Mouse (Mus musculus) limb, embryonic 14.5 days (tissue): Measurements from ENCODE around the gene Mad2l1bp. TPM values are rescaled to one million over a fixed set of nuclear protein-coding genes. Genes with fewer than 3 reads are reported as not detected.

Source experiments
- ATAC-seq: fragments of 200-750 bp; cut with Nextera tagmentation; 2 replicates; pipeline ENCODE4 v1.8.0; 2017; ENCODE audit warnings: low read depth, moderate number of reproducible peaks, moderate TSS enrichment; ENCODE audit not compliant: low FRiP score
- DNase-seq: peaks from one replicate; pipeline ENCODE4 v3.0.0-alpha.2; 2015; ENCODE audit warnings: low spot score
- H3K27ac ChIP-seq: fragments of 300-500 bp; sonication (generic); replicated peaks from 2 replicates; pipeline ENCODE4 v1.5.1; 2014; ENCODE audit warnings: low read depth, mild to moderate bottlenecking, low read length, moderate library complexity, mixed read lengths
- H3K27me3 ChIP-seq: fragments of 300-500 bp; sonication (generic); 2 replicates; pipeline ENCODE4 v1.6.1; 2014; ENCODE audit warnings: low read length, mixed read lengths; ENCODE audit not compliant: control insufficient read depth, insufficient read depth
- H3K36me3 ChIP-seq: fragments of 300-500 bp; sonication (generic); 2 replicates; pipeline ENCODE4 v1.6.1; 2014; ENCODE audit warnings: mild to moderate bottlenecking, low read length, moderate library complexity, mixed read lengths; ENCODE audit not compliant: control insufficient read depth, insufficient read depth
- H3K4me1 ChIP-seq: fragments of 300-500 bp; sonication (generic); 2 replicates; pipeline ENCODE4 v1.6.1; 2014; ENCODE audit warnings: antibody characterized with exemption, low read length, mixed read lengths; ENCODE audit not compliant: control insufficient read depth, insufficient read depth
- H3K4me2 ChIP-seq: fragments of 300-500 bp; sonication (generic); replicated peaks from 2 replicates; pipeline ENCODE4 v1.6.1; 2014; ENCODE audit warnings: low read depth, mild to moderate bottlenecking, low read length, moderate library complexity; ENCODE audit not compliant: severe bottlenecking
- H3K4me3 ChIP-seq: fragments of 300-500 bp; sonication (generic); replicated peaks from 2 replicates; pipeline ENCODE4 v1.5.1; 2014; ENCODE audit warnings: low read length
- H3K9ac ChIP-seq: fragments of 300-500 bp; sonication (generic); 2 replicates; pipeline ENCODE4 v1.6.1; 2014; ENCODE audit warnings: mild to moderate bottlenecking, low read depth, low read length, moderate library complexity; ENCODE audit not compliant: severe bottlenecking
- H3K9me3 ChIP-seq: fragments of 300-500 bp; sonication (generic); 2 replicates; pipeline ENCODE4 v1.6.1; 2016; ENCODE audit warnings: low read length; ENCODE audit not compliant: control insufficient read depth
- POLR2A ChIP-seq: fragments of 200-500 bp; IDR thresholded peaks from 2 replicates; pipeline ENCODE4 v1.8.0; 2012; ENCODE audit warnings: inconsistent platforms, mild to moderate bottlenecking, moderate library complexity, borderline replicate concordance; ENCODE audit not compliant: insufficient read depth, insufficient read length; ENCODE audit errors: extremely low read depth
- WGBS: fragments of 180-500 bp; shearing (Covaris S2); extraction: QIAGEN DNeasy Blood & Tissue Kit; methylation state at CpG from one replicate; pipeline ENCODE4 v1.1.7; 2014; 5-methylcytosine and 5-hydroxymethylcytosine counted together
- polyA plus RNA-seq, 2 experiments: library from polyadenylated mRNA; depleted of rRNA in 1 of 2; stranded (reverse) in 1 of 2; unstranded in 1 of 2; fragments of >200 nt; fragmentation: Nextera tagmentation in 1 of 2; extraction: Ambion mirVana in 1 of 2; gene quantifications; 2 replicates each; pipeline versions ENCODE4 v1.2.1 to v1.2.3; 2012 to 2014

Mad2l1bp gene
- polyA plus RNA-seq, 2 experiments: 25.4 to 32.7 TPM

DNA sequence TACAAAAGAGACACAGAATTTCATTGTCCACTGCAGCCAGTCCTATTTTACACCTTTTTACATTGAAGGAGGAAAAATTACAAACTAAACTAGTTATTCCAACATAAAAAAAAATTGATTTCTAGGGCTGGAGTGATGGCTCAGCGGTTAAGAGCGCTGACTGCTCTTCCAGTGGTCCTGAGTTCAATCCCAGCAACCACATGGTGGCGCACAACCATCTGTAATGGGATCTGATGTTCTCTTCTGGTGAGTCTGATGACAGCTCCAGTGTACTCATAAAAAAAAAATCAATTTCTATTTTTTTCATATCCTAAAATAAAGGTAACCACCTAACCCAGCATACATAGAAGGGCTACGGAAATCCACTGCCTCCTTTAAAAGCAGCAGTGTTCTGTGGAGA, 28.9 kb upstream of the Mad2l1bp start:
- Histone ChIP-seq H3K36me3 (peaks cover 92% of the 10 kb centered on the region), H3K9ac (no peak overlapping the region), H3K9me3 (no peaks in the 10 kb centered on the region), H3K4me1 (no peaks in the 10 kb centered on the region), H3K27me3 (no peaks in the 10 kb centered on the region), H3K4me2 (no peak overlapping the region), H3K4me3 (no peak overlapping the region), H3K27ac (no peak overlapping the region)
- ATAC-seq (no peak), DNase-seq (no peak)
- no peak for TF ChIP-seq POLR2A
- WGBS: 90% methylated on average over 4 of the region's 4 CpGs

DNA sequence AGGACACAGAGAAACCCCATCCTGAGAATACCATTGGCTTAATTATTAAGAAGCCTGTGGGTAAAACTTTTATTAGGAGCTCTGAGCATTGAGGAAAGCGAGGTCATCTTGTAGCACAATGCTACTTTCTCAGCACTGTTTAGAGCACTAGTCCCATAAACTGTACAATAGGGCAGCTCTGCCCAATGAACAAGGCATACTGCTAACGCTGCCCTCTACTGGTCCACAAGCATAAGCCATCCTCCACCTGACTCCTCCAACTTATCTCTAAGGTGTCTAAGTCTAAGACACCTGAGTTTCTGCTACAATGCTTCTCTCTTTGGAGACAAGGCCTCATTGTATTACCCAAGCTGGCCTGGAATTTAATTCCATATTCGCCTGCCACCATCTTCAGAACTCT, 17.2 kb upstream of the Mad2l1bp start:
- H3K4me3 ChIP-seq: no peak overlapping the region

DNA sequence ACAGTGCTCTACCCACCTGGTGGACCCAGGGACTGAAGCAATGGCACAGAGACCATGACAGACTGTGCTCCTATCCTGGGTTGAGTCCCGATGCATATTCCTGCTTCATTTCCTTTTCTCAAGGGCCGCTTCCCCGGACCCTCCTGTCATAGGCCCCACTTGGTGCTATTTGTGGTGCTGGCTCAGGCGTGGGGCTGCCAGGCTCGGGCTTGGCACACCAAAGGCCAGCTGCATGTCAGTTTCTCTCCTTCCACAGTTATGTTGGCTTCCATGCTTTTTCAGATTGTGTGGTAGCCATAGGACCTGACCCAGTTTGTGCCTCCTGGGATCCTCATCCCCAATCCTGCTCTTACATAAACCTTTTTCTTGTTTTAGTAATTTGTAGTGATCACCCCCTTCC, 15.4 kb upstream of the Mad2l1bp start:
- no peak for TF ChIP-seq POLR2A
- H3K4me2 ChIP-seq: no peak overlapping the region

More for the DNA sequence above, 17.2 kb upstream of the Mad2l1bp start:
- Histone ChIP-seq H3K27me3 (no peaks in the 10 kb centered on the region), H3K4me1 (no peaks in the 10 kb centered on the region), H3K36me3 (peaks cover 82% of the 10 kb centered on the region), H3K27ac (no peak overlapping the region), H3K9ac (no peak overlapping the region), H3K9me3 (no peaks in the 10 kb centered on the region), H3K4me2 (no peak overlapping the region)
- peak; percentile 14; the same call in 1 of the 2 replicates for ATAC-seq
- no peak for TF ChIP-seq POLR2A
- 73% methylated on average over 3 of the region's 3 CpGs for WGBS
- DNase-seq: no peak

DNA sequence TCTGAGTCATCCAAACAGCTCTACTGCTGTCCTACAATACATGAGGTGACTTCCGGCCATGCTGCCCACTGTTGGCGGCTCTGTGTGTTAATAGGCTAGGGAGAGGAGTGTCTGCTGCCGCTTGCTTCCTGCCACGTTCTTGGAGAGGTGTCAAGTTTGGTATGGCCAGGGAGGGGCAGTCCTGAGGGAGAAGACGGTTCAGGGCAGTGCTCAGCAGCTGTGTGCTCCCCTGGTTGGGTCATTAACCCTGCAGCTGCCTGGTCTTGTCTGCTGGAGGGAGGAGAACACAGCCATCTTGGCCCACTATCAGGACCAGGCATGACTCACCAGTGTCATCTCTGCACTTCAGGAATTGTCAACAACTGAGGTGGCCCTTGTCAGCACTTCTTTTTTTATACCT, 15.0 kb upstream of the Mad2l1bp start:
- Histone ChIP-seq H3K36me3 (peaks cover 89% of the 10 kb centered on the region), H3K27ac (no peak overlapping the region), H3K4me3 (no peak overlapping the region), H3K4me1 (no peaks in the 10 kb centered on the region), H3K27me3 (no peaks in the 10 kb centered on the region), H3K4me2 (no peak overlapping the region), H3K9me3 (no peaks in the 10 kb centered on the region), H3K9ac (no peak overlapping the region)
- no peak for TF ChIP-seq POLR2A
- WGBS: 49% methylated on average over 5 of the region's 5 CpGs
- ATAC-seq (0 out of 2 replicates have a peak, but pooled peaks have one; percentile 20), DNase-seq (no peak)

More for the DNA sequence above, 15.4 kb upstream of the Mad2l1bp start:
- H3K27me3 ChIP-seq: no peaks in the 10 kb centered on the region
- 97% methylated on average over 5 of the region's 5 CpGs for WGBS
- no peak overlapping the region for H3K4me3 ChIP-seq
- no peak for ATAC-seq
- H3K4me1 ChIP-seq: no peaks in the 10 kb centered on the region
- no peak overlapping the region for H3K9ac ChIP-seq
- peaks cover 90% of the 10 kb centered on the region for H3K36me3 ChIP-seq
- no peak overlapping the region for H3K27ac ChIP-seq
- no peak for DNase-seq
- H3K9me3 ChIP-seq: no peaks in the 10 kb centered on the region

DNA sequence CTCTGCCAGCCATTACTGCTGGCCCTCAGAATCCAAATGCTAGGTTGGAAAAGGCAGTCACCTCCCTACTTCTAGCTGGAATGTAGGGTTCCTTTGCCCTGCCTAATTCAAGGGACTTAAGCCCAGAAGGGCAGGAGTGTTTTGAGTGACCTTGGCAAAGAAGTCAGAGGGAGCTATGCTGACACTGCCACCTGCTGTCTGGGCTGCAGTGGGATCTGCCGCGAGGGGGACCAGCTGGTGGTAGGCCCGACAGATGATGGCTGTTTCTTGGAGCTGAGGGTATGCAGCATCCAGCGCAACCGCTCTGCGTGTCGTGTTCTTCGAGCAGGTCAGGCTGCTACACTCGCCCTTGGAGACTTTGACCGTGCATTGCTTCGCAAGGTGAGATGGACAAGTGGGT, 13.7 kb upstream of the Mad2l1bp start:
- DNase-seq (no peak), ATAC-seq (no peak)
- peaks cover 11% of the 10 kb centered on the region for H3K4me1 ChIP-seq
- WGBS: 79% methylated on average over 11 of the region's 11 CpGs
- no peak for TF ChIP-seq POLR2A
- peaks cover 76% of the 10 kb centered on the region for H3K36me3 ChIP-seq
- no peak overlapping the region for H3K4me2 ChIP-seq
- no peak overlapping the region for H3K27ac ChIP-seq
- H3K27me3 ChIP-seq: no peaks in the 10 kb centered on the region
- H3K4me3 ChIP-seq: no peak overlapping the region
- H3K9me3 ChIP-seq: no peaks in the 10 kb centered on the region
- H3K9ac ChIP-seq: no peak overlapping the region

DNA sequence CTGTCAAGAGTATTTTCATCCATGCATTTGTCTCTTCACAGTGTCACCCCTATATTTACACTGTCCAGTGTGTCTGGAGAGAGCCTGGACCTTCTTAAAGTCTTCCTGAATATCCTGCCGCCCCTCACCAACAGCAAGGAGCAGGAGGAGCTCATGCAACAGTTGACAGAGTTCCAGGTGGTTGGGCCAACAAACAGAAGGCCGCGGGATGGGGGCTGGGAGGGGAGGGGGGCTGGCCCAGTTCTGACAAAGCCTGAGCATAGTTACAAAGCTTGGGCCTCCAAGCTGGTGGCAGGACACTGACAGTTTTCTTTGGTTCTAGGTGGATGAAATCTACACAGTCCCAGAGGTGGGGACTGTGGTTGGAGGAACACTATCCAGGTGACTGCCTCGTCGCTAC, 12.9 kb upstream of the Mad2l1bp start:
- no peak overlapping the region for H3K4me3 ChIP-seq
- no peak for TF ChIP-seq POLR2A
- no peak overlapping the region for H3K4me2 ChIP-seq
- H3K9ac ChIP-seq: no peak overlapping the region
- WGBS: 88% methylated on average over 5 of the region's 5 CpGs
- ATAC-seq (no peak), DNase-seq (no peak)
- peaks cover 72% of the 10 kb centered on the region for H3K36me3 ChIP-seq
- no peak overlapping the region for H3K27ac ChIP-seq
- H3K9me3 ChIP-seq: no peaks in the 10 kb centered on the region
- peaks cover 16% of the 10 kb centered on the region for H3K4me1 ChIP-seq
- no peaks in the 10 kb centered on the region for H3K27me3 ChIP-seq
